Mouse (Mus musculus) lung, postnatal 4 days (tissue): ENCODE data around the gene Dhodh.

ENCODE experiments used
- DNase-seq, 2 experiments: peaks; one replicate each; pipeline ENCODE4 v3.0.0; 2021

The Dhodh gene

DNA sequence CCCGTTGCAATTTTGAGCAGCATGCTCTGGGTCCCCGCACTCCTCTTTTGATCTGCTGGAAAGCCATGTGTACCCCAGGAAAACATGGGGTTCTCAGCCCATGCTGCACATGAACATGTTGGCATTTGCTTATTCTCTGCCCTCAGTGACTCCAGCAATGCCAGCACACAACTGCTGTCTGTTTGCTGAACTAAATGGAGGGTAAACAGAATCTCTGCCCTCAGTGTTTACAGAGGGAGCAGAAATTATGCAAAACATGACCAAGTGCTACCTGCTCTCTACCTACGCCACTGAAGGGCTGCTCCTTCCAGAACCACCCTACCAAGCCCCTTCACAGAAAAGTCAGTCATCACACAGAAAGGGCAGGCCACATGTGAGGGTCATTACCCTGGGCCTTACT lies 23.6 kb downstream of the Dhodh start:
- no peak for DNase-seq

GRCm38 (mm10) chr8:109584293-109584692 lies 24.2 kb downstream of the Dhodh start:
- no peak for DNase-seq

- peak; percentile 42 to 47 for DNase-seq
Measured at GRCm38 (mm10) chr8:109578900-109579301, 29.6 kb downstream of the Dhodh start, which contains the start of gene Hp. Gene Hp (minus strand): TSS chr8:109579172.

DNA sequence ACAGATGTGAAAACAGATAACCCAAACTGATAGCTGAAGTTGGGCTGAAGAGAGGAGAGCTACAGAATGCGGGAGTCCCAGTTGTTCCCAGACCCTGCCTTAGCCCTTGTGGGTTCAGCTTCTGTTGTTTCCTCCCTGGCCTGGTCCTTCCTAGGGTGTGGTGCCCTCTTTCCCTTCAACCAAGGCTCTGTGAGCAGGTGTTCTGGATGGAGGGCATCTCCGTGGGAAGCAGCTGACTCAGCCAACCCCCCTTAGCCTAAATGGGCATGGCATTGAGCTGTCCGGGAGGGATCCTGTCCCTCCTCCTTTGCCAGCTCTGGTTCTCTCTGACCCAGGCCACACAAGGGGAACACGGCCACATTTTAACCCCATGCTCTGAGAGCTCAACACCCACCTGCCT lies 32.2 kb downstream of the Dhodh start:
- no peak for DNase-seq

GRCm38 (mm10) chr8:109571139-109571538 lies 37.3 kb downstream of the Dhodh start:
- DNase-seq, result no peak

GRCm38 (mm10) chr8:109565498-109566333 lies 42.8 kb downstream of the Dhodh start, which contains the start of the genes Dhx38 and Txnl4b:
Gene Dhx38 (minus strand): TSS chr8:109565861.
Gene Txnl4b (plus strand): TSS chr8:109565892.
- peak; percentile 99 for DNase-seq

DNA sequence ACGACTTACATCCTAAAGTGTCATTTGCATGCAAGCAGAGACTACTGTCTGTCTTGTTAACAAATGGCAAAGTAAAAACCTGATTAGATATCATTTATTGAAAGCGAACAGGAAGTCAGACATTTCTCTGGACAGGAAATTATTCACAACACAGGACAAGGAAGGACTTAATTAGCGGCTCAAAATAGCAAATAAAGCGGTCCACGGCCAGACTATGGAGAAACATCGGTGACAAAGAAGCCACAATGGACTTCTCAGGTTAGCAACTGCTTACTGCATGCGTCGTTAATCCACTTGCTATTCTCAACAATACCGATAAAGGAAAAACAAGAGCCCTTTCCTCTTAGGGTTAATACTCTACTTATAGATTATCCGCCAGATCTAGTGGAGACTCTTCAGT lies 43.7 kb downstream of the Dhodh start:
- no peak for DNase-seq

DNA sequence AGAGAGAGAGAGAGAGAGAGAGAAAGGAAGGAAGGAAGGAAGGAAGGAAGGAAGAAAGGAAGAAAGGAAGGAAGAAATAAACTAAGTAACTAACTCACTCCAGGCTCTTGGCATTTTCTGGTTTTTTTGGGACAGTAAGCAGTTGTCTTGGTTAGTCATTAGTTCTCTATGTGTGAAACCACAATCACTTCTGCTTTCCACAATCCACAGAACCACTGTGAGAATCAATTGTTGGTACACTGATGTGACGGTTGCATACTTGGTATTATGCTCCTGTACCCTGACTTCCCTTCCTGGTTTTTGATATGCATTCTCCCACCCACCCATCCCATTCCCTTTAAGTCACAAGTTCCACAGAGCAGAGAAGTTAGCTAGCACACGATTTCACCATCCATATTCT lies 44.6 kb downstream of the Dhodh start:
- DNase-seq, result no peak

GRCm38 (mm10) chr8:109551663-109552062 lies 56.8 kb downstream of the Dhodh start:
- peak in 1 of 2 experiments; percentile 22 for DNase-seq

DNA sequence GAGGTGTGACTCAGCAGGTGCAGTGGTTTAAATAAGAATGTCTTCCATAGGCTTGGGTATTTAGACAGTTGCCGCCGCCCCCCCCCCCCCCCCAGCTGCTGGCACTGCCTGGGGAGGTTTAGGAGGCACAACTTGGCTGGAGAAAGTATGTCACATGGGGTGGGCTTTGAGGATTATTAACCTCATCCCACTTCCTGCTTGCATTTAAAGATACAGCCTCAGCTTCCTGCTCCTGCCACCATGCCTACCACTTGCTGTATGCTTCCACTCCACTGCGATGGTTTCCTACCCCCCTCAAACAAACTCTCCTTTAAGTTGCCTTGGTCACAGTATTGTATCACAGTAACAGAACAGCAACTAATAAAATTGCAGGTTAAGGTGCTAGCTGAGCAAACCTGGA lies 64.4 kb downstream of the Dhodh start:
- DNase-seq, result no peak

- peak in 1 of 2 experiments; percentile 13 for DNase-seq
Measured at GRCm38 (mm10) chr8:109542748-109543519, 65.5 kb downstream of the Dhodh start.

GRCm38 (mm10) chr8:109542165-109542564 lies 66.3 kb downstream of the Dhodh start:
- DNase-seq, result peak in 1 of 2 experiments; percentile 14
